Comparison of ENCODE assay signal across 9 mouse cellular contexts in genomic region chr15:84230661-84231060, GRCm38 (mm10). TPM values are rescaled to one million over a fixed set of nuclear protein-coding genes. Genes with fewer than 3 reads are reported as not detected.
DNase-seq lines count a peak whose midpoint lies in the region; ATAC-seq and TF ChIP-seq lines count a peak whose summit lies in the region.
"Had no signal": no experiment of that assay in that cellular context is flagged by ENCODE, and none has a peak within 500 bp of the region (broad histone marks: within the 10 kb centered on the region; RNA-seq: fewer than 3 reads in every experiment).

No protein-coding gene starts in this region.

- no peak for TF ChIP-seq CTCF in liver, embryonic 14.5 days (IDR thresholded peaks at IDR 0.05; ENCODE audit: low read depth)

- H3K27ac ChIP-seq in heart, embryonic 15.5 days, result peak overlapping the region; percentile 91
- peak overlapping the region; percentile 71 for H3K27ac ChIP-seq in liver, embryonic 14.5 days
- H3K27ac ChIP-seq in stomach, embryonic 16.5 days (ENCODE audit: low read length), result peak overlapping the region; percentile 15; the same call in 1 of the 2 replicates

- H3K9me3 ChIP-seq in megakaryocyte, embryonic 14.5 days, result no peaks in the 10 kb centered on the region
- H3K9me3 ChIP-seq in heart, embryonic 15.5 days (replicated peaks), result no peaks in the 10 kb centered on the region
- no peaks in the 10 kb centered on the region for H3K9me3 ChIP-seq in liver, embryonic 14.5 days (ENCODE audit: control insufficient read depth, low read length)
- no peaks in the 10 kb centered on the region for H3K9me3 ChIP-seq in stomach, embryonic 16.5 days (replicated peaks; ENCODE audit: control insufficient read depth, low read length)

- peak overlapping the region; percentile 93 for H3K4me2 ChIP-seq in heart, embryonic 15.5 days
- H3K4me2 ChIP-seq in liver, embryonic 14.5 days (ENCODE audit: low read depth), result peak overlapping the region; percentile 78
- peak overlapping the region; percentile 88 for H3K4me2 ChIP-seq in stomach, embryonic 16.5 days (ENCODE audit: low read depth, low read length)

- ATAC-seq in megakaryocyte, adult 5-6 weeks (ENCODE audit: poor library complexity, severe bottlenecking), result no peak
- peak; percentile 28; the same call in 1 of the 2 replicates for ATAC-seq in heart, embryonic 15.5 days (replicated peaks; ENCODE audit: insufficient number of reproducible peaks, insufficient read depth, low FRiP score, low read depth)
- peak; percentile 79 for ATAC-seq in liver, embryonic 14.5 days (ENCODE audit: insufficient read depth)
- ATAC-seq in stomach, embryonic 16.5 days (ENCODE audit: insufficient read depth, low FRiP score), result no peak
- ATAC-seq: Patski had no signal

- peak overlapping the region; percentile 92 for H3K4me3 ChIP-seq in megakaryocyte, embryonic 14.5 days (replicated peaks)
- peak overlapping the region; percentile 82 for H3K4me3 ChIP-seq in heart, embryonic 15.5 days
- peak overlapping the region; percentile 59 to 67; a peak in 3 of 4 replicates for H3K4me3 ChIP-seq in liver, embryonic 14.5 days (ENCODE audit: insufficient read depth in 1 of 2, low read depth in 2 of 2, low read length in 2 of 2)
- H3K4me3 ChIP-seq in stomach, embryonic 16.5 days (replicated peaks; ENCODE audit: low read length), result no peak overlapping the region

- TF ChIP-seq EP300 in liver, embryonic 14.5 days (IDR thresholded peaks at IDR 0.05; ENCODE audit: low read depth), result no peak

- 0 out of 2 replicates have a peak overlapping the region, but pooled peaks have one; percentile 77 for H3K9ac ChIP-seq in heart, embryonic 15.5 days
- peak overlapping the region; percentile 49 for H3K9ac ChIP-seq in liver, embryonic 14.5 days (replicated peaks)
- H3K9ac ChIP-seq in stomach, embryonic 16.5 days (ENCODE audit: low read length), result no peak overlapping the region

- peaks cover 23% of the 10 kb centered on the region for H3K27me3 ChIP-seq in megakaryocyte, embryonic 14.5 days (replicated peaks)
- H3K27me3 ChIP-seq in heart, embryonic 15.5 days, result no peaks in the 10 kb centered on the region
- H3K27me3 ChIP-seq in liver, embryonic 14.5 days (ENCODE audit: control insufficient read depth, insufficient read depth, low read length), result no peaks in the 10 kb centered on the region
- no peaks in the 10 kb centered on the region; the same call in 1 of the 2 replicates for H3K27me3 ChIP-seq in stomach, embryonic 16.5 days (ENCODE audit: control insufficient read depth, insufficient read depth, low read length)
- H3K27me3 ChIP-seq: Patski had no signal

- 14% methylated on average over 5 of the region's 5 CpGs for WGBS in heart, embryonic 15.5 days
- WGBS in liver, embryonic 14.5 days (ENCODE audit: insufficient replicate concordance), result 4% methylated on average over 5 of the region's 5 CpGs
- WGBS in stomach, embryonic 16.5 days, result 19% methylated on average over 5 of the region's 5 CpGs

- H3K36me3 ChIP-seq in megakaryocyte, embryonic 14.5 days (replicated peaks; ENCODE audit: low read length), result peaks cover 3% of the 10 kb centered on the region
- H3K36me3 ChIP-seq in heart, embryonic 15.5 days, result peaks cover 7% of the 10 kb centered on the region; the same call in 1 of the 2 replicates
- no peaks in the 10 kb centered on the region for H3K36me3 ChIP-seq in liver, embryonic 14.5 days (replicated peaks; ENCODE audit: control insufficient read depth, insufficient read depth, low read depth)
- no peaks in the 10 kb centered on the region for H3K36me3 ChIP-seq in stomach, embryonic 16.5 days (ENCODE audit: control insufficient read depth, insufficient read depth, low read length)

- H3K4me1 ChIP-seq in megakaryocyte, embryonic 14.5 days, result peaks cover 65% of the 10 kb centered on the region
- H3K4me1 ChIP-seq in heart, embryonic 15.5 days (replicated peaks), result peaks cover 28% of the 10 kb centered on the region
- H3K4me1 ChIP-seq in liver, embryonic 14.5 days (replicated peaks; ENCODE audit: control insufficient read depth in 2 of 2, insufficient read depth in 2 of 2, low read length in 1 of 2), result peaks cover 14 to 23% of the 10 kb centered on the region in 2 experiments
- peaks cover 18% of the 10 kb centered on the region for H3K4me1 ChIP-seq in stomach, embryonic 16.5 days (ENCODE audit: control insufficient read depth, insufficient read depth, low read length)

- DNase-seq in liver, embryonic 14.5 days (ENCODE audit: low read depth in 3 of 3, low spot score in 3 of 3), result peak in 2 of 3 experiments; percentile 52 to 59
- DNase-seq in ovary, postnatal 10 days (ENCODE audit: low spot score), result no peak
- no peak for DNase-seq in layer of hippocampus, postnatal 14 days (ENCODE audit: low spot score in 2 of 2)
- DNase-seq in cerebellum, postnatal 36 days, result no peak

RNA-seq across cellular contexts. Expression of gene Parvb, which starts 1.2 kb away (rescaled TPM):
- 524 and 845 TPM in 2 replicates for polyA plus RNA-seq in megakaryocyte, embryonic 14.5 days (2012; ENCODE audit: insufficient read depth, low replicate concordance)
- total RNA-seq in megakaryocyte, adult 5-6 weeks (2015), result 32.7 and 38.8 TPM in 2 replicates
- total RNA-seq in megakaryocyte, adult 5-6 weeks (2017), result 9.5 and 10.6 TPM in 2 replicates
- polyA plus RNA-seq in heart, embryonic 15.5 days (2015; fragmentation: Nextera tagmentation; extraction: Ambion mirVana), result 12.2 and 13.5 TPM in 2 replicates
- 21.6 and 22.6 TPM in 2 replicates for polyA plus RNA-seq in liver, embryonic 14.5 days (2012; rRNA removed)
- 7.3 and 11.4 TPM in 2 replicates for polyA plus RNA-seq in liver, embryonic 14.5 days (2014; fragmentation: Nextera tagmentation; extraction: Ambion mirVana)
- polyA plus RNA-seq in stomach, embryonic 16.5 days (2015; fragmentation: Nextera tagmentation; extraction: Ambion mirVana), result 2.7 and 3.2 TPM in 2 replicates
- 10 to 100 TPM; 56.7 to 57.8 TPM for total RNA-seq in layer of hippocampus, postnatal 14 days (2021)

RNA-seq across cellular contexts. Expression of gene Samm50, which starts 38.6 kb away (rescaled TPM):
- polyA plus RNA-seq in megakaryocyte, embryonic 14.5 days (2012; ENCODE audit: insufficient read depth, low replicate concordance), result 14.6 and 45.4 TPM in 2 replicates
- 25.7 and 30.5 TPM in 2 replicates for total RNA-seq in megakaryocyte, adult 5-6 weeks (2015)
- 26.0 and 26.4 TPM in 2 replicates for total RNA-seq in megakaryocyte, adult 5-6 weeks (2017)
- 122 and 124 TPM in 2 replicates for polyA plus RNA-seq in heart, embryonic 15.5 days (2015; fragmentation: Nextera tagmentation; extraction: Ambion mirVana)
- polyA plus RNA-seq in liver, embryonic 14.5 days (2012; rRNA removed), result 7.5 and 12.3 TPM in 2 replicates
- polyA plus RNA-seq in liver, embryonic 14.5 days (2014; fragmentation: Nextera tagmentation; extraction: Ambion mirVana), result 49.3 and 51.8 TPM in 2 replicates
- polyA plus RNA-seq in stomach, embryonic 16.5 days (2015; fragmentation: Nextera tagmentation; extraction: Ambion mirVana), result 107 and 116 TPM in 2 replicates
- total RNA-seq in layer of hippocampus, postnatal 14 days (2021), result 10 to 100 TPM; 88.3 to 89.8 TPM

Comparison
In these comparisons a context has a peak if more than half of its experiments do, and no peak if none do; other contexts are left out.
1. ATAC-seq: peak in heart, embryonic 15.5 days (single experiment) and liver, embryonic 14.5 days (single experiment); none in megakaryocyte, adult 5-6 weeks (single experiment) and stomach, embryonic 16.5 days (single experiment).
2. H3K27ac ChIP-seq: peak in every context shown above with its lines; median percentile 91 in heart, embryonic 15.5 days; 71 in liver, embryonic 14.5 days; 15 in stomach, embryonic 16.5 days.
3. DNase-seq: peak in liver, embryonic 14.5 days (2 of 3); none in ovary, postnatal 10 days (single experiment), layer of hippocampus, postnatal 14 days (0 of 2) and cerebellum, postnatal 36 days (0 of 2).
4. RNA of gene Parvb, which starts 1.2 kb away (polyA plus RNA-seq): 524 to 845 TPM in megakaryocyte, embryonic 14.5 days; 7.3 to 22.6 TPM in liver, embryonic 14.5 days, 12.2 to 13.5 TPM in heart, embryonic 15.5 days and 2.7 to 3.2 TPM in stomach, embryonic 16.5 days; every median in the first group is over 10 times any median in the second.
5. Peak in every context shown above with its lines, with median percentiles within 50 percentile points of each other: H3K4me2 ChIP-seq.